Mouse (Mus musculus) T-helper 2 cell (primary cell): ENCODE measurements at regions not wholly inside any gene's neighbourhood (a gene's known extent, or its start where the extent isn't known, plus 50 kb on each side); places are given as distances from the start of the nearest gene placed in this dataset.
"Not testable (repeated sequence)": the region's sequence is repeated elsewhere in the genome, so short reads cannot be mapped to it uniquely, and the experiment has no call there.

Experiments
- in situ Hi-C: fragments of 300-600 bp; cut with MboI, MseI; formaldehyde crosslinking; loops from one replicate; pipeline ENCODE4 v1.15.1; 2025; ENCODE audit warnings: high pct_unique_total_duplicates

DNA sequence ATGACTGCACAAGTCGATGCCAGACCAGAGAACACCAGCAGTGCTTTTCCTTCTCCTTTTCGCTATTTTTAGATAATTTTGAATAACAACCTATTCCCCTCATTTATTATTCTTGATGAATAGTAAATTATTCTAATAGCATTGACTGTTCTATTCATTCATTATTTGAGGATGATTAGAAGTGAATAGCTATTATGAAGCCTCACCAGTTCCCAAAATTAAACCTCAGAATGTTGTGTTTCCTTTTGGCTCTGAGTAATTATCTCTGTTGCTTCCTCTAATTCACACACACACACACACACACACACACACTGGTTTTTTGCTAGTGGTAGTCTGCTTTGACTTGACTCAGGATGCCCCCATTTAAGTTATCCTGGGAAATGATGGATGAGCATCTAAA lies 540.7 kb downstream of the Cypt12 start:
- in situ Hi-C loops: no loop called here

DNA sequence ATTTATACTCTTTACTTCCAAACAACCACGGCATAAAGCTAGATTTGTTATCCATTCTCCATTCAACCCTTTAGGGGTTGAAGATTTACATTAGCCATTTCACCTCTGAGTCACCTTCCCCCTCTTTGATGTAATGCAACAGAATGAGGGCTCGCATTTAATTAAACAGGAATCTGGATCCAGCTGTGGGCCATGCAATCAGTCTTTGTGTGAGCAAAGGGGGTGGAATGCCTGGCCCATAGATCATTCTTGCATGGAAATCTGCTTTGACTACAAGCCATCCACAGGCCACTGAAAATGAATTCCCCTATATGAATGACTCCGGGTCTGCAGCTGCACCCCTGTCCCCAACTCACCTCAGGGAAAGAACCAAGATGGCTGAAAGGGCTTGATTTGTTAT lies 574.4 kb downstream of the Cypt12 start:
- in situ Hi-C loops: no loop called here

DNA sequence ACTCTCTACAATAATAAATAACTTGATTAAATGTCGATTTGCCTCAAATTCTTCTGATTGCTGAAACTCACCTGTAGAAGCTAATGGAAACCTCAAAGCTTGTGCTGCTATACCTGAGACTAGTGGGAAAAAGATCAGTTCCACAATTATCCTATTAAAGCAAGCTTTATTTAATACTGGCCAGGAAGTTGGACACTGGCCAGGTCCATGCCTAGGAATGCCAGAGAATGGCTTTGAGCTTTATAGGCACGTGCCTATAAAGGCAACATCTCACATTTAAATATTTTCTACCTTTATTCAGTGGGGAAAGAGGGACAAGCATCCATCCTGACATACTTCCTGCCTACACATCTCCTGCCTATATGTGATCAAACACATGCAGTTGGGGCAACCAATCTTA lies 575.8 kb downstream of the Cypt12 start:
- in situ Hi-C loops: no loop called here

DNA sequence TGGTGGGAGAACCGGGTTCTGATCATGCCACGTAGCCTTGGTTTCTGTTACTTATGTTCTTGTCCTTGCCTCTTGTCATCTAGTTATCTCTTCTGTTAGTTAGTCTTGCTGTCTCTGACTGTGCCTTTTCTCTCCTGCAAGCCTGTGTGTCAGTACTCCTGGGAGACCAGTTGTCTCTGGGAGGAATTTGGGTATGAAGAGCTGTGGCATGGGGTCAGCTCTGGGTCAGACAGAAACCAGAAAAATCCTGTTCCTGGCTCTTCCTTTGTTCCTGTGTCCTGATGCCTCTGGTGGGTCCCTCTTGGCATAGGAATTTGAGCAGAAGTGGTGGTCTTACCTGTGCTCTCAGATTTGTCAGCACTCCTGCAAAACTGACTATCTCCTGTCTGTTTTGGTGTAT lies 609.0 kb downstream of the Cypt12 start:
- in situ Hi-C loops: no loop called here

DNA sequence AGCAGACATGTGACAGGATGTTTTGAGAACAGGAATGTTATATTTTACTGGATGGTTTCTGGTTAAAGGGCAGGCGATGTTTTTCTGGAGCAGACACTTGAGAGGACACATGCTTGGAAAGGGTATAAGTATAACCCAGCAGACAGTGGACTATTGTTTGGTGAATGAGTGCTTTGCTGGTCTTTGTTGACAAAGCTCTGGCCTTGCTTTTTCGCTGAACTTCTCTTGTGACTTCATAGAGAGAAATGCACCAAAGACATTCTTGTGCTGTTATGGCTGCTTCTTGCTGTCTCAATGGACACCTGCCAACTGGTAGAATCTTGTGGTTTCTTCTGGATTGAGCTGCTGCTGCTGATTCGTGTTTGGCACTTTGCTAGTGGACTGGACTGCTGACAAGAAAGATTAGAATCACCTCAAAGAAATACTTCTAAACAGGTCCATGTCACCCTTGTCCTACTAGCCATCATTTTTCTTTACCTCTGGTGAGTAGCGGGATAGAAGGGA lies 612.1 kb downstream of the Cypt12 start:
- in situ Hi-C loops: no loop called here

DNA sequence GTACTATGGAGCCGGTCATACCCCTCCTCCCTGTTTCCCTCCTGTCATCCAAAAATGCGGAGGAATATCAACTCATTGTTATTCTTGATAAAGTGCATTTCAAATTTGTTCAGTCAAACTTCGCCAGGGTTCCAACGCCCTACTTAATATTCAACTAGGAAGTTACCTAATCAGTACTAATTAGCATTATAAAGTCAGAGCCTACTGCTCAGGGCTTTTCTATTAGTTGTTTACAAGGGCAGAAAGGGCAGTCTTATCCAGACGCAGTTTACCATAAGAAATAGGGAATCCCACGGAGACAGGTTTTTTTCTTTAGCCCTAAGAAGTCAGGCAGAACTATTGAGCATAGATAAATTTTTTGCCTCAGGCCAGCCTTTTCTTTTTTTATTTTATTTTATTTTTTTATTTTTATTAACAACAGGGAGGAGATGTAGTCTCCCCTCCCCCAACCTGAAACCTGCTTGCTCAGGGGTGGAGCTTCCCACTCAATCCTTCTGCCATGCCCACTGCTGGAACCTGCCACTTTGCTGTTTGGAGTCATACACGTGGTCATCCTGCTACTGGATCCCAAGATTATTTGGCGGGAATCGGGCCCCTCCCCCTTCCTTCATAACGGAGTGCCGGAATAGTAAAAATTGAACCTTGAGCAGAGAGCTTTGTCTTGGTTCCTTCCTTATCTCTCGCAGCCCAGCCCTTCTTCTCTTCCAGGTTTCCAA lies 632.9 kb downstream of the Cypt12 start:
- in situ Hi-C loops: not testable (repeated sequence)

DNA sequence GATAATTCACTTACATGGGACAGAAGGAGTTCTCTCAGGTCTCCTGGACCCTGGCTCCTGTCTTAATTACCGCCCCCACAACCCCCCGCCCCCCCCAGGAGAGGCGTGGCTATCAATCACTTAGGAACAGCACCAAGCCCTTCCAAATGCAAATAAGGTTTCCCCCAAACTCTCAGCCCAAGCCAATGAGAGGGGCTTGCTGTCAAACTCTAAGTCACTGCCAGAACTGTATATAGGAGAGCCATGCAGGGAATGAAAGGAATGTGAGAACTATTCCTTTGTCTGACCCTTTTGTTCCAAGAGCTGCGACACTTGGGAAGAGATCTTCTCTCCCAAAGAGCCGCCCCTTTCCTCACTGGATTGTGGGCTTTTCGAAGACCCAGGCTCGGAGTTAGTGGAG lies 672.4 kb downstream of the Cypt12 start:
- in situ Hi-C loops: no loop called here

DNA sequence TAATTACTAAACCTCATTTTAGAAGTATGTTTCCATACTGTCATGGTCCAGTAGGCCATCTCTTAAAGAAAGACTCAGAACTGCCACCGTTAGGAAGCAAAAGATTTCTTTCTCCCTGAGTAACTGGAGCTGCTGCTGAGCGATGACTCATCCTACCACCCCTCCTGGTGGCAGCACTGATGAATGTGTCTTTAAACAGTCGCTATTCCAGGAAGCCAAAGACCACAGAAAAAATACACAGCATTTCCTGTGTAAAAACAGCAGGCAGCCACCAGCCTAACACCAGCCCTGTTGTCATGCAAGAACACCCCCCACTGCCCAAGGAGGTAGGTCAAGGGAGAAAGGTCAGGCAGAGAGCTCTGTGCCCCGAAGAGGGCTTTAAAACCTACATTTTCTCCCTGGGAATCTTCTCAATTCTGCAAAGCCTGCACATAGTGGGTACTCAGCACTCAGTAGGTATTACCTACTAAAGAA lies 675.7 kb downstream of the Cypt12 start:
- in situ Hi-C loops: no loop called here

DNA sequence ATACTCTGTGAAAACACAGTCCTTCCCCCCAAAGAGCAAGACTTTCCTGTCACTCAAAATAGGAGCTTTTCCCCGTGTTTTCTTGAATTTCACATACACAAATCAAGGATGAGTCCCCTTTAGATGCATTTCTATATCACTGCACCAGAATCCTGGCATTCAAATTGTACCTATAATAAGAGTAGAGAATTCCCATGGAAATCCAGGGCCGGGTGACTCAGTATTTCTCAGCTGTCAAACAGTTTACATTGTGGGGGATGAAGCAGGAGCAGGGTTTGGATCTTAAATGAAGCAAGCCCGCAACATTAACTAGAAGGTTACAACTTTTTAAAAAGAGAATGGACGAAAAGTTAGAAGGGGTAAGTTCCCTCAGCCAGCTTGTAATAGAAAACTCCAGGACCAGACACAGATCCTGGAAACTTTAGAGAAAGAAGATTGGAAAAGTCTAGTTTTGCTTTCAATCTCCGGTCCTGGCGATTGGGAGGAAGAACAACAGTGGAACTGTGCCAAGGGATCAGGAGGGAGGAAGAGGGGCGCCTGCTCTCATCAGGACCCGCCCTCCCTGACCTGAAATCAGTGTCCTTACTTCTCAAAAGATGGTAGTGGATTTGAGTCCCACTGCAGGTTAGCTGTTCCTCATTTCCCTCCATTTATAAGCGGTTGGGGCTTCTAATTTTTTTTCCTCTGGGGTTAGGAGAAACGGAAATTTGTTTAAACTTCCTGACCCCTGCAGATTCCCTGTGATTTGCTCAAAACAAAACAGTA lies 676.4 kb downstream of the Cypt12 start:
- in situ Hi-C loops: no loop called here

DNA sequence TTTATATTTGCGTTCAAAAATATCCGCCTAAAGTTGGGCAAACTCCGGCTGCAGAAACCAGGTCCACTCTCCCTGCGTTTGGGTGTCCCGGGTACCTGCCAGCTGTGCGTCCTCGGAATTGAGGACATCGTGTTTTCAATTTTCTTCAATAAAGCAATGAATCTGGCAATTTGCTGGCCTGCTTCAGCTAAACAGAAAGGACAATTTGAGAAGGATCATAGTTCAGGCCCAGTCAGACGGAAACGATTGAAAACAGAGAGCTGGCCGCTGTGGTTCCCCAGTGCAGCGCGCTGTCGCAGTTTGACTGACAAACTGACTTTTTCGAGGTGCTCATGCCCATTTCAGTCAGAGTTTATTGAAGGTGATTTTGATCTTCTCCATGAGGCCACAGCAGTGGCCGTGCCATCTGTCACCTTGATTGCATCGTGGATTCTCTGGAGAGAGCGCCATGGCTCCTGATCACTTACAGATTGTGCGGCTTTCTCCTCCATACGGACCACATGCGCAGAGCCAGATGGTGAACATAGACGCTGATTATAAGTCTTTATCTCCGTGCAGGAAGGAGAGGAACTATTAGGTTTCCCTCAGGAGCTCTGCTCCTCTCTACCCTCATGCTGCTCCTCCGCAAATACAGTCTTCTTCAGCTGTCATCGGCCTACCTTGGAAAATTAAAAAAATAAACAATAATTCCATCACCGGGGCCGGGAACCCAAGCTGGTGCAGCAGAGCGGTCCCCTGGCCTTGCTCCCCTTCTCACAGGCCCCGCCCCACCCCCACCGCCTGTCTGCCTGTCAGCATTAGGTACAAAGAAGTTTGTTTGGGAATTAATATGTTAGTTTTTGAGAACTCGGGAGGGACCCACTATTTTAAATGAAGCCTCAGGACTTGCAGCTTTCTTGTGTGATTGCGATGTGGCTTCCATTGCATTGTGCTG lies 677.5 kb downstream of the Cypt12 start:
- in situ Hi-C loops: no loop called here

DNA sequence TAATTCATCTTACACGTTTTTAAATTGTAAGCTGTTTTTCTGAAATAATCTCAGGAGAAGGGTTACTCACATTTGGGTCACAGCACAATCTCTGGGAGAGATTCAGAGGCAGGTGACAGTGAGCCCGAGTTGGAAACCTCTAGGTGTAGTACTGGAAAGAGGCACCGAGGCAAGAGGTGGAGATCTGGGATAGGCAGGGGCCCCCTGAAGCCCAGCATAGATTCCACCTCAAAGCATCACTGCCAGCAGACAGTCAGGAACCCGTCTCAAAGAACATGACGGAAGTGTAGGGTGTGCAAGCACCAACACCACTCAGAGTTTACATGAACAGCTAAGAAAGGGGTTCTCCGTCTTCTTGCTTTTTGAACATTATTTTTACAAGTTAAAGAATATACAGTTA lies 678.2 kb downstream of the Cypt12 start:
- in situ Hi-C loops: no loop called here

DNA sequence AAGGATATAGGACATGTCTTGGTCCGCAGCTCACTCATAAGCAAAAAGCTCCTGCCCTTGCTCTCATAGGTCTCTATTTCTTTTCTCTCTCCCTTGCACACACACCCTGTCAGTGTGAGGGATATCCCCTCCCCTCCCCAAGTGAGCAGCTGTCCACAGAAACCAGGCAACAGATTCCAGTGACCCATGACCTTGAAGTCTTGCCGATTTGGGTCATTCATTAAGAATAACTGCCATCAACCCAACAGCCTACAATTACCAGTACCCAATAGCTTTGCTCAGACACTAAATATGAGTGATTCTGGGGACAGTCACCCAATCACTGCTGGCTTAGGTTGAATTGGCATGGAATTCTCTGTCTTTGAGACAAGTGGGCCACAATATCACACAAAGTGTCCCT lies 678.6 kb downstream of the Cypt12 start:
- in situ Hi-C loops: no loop called here

DNA sequence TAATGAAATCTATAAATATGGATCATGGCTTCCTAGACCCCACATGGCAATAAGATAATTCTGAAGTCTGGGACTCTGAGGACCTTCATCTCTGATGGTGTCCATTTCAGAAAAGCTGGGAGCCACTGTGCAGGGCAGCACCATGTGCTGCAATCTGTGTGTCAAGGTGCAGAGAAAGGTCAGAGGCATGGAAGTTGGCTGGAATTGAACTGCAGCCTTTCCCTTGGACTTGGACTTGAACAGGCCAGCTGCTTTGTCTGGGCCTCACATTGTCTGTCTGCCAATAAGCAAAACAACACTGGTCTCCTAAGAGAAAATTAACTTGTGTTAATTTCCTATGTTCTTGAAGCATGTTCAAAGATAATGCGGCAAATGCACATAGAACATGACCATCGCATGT lies 681.0 kb downstream of the Cypt12 start:
- in situ Hi-C loops: no loop called here

DNA sequence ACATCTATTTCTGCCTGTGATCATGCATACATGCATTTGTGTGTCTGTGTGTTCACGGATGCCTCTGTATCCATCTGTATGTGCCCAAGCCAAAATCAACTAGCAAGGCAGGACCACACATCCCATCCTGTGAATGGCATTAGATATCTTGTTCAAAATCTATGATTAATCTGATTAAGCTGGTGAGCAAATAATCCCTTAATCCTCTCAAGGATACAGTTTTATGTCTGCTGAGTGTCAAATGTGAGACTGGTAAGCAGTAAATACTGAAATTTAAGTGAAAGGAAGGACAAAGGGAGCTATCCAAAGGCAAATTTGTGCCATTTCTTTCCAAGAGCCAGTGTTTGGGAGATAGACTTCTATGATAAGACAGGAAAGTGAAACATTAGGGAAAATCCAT lies 683.4 kb downstream of the Cypt12 start:
- in situ Hi-C loops: no loop called here

DNA sequence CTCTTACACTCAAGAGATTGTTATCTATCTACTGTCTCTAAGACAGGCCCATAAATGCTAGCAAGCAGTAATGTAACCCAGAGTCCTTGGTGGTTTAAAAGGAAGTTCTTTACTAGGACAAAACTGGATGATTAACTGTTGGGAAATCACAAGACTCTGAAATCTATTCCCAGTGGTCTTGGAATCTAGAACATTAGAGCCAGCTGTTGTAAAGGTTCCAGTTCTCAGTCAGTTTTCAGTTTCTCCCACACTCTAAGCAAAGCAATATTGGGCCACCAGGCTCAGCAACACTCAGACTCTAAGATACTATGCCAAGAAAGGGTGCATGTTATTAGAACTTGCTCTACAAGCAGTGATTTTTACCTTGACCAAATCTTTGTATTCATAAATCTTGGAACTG lies 686.6 kb downstream of the Cypt12 start:
- in situ Hi-C loops: no loop called here

DNA sequence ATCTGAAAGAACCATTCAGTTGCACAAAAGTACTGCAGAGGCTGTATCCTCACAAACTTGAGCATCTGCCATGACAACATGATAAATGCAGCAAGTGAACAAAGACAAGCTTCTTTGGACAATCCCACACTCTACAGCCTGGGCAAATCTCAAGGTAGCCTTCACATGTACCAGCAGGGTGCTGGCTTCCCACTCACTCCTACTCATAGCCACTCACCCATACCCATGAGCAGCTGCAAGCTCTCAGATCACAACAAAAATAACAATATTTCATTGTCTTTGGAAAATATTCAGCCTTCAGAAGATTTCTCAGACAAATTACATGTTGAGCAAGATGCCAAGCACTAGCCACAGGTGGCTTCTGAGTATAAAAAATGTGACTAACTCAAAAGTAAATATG lies 689.3 kb downstream of the Cypt12 start:
- in situ Hi-C loops: no loop called here

DNA sequence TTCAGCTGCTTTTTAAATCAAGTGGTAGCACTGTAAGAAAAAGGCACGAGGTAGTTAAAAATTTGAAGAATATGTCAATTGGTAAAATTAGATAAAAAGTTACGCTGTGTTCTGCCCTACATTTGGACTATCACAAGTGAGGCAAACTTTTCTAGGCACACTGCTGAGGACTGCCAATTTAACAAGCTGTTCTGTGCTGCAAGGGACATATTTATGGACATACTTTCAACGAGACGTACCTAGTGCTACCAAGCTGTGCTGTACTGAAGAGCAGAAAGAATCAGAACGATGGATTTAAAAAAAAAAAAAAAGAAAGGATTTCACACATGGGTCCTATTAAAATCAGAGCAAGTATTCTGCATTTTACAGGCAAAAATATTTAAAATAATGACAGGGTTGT lies 692.1 kb downstream of the Cypt12 start:
- in situ Hi-C loops: no loop called here

DNA sequence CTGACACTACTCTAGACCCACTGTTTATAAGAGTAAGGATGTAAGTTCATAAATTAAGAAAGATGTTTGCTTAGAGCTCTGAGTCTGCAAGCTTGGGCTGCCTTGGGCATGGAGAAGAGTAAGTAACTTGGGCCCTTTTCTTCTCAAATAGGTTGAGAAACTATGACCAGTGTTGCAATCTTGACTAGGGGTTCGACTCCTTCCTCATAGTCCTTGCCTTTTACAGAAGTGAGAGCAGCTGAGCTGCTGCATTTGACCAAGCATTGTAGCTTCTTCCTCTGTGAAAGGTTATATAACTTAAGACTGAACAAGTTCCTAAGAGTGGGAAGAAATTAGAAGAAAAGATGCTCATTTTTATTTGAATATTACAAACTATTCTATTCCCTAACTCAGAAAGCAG lies 693.5 kb downstream of the Cypt12 start:
- in situ Hi-C loops: no loop called here

DNA sequence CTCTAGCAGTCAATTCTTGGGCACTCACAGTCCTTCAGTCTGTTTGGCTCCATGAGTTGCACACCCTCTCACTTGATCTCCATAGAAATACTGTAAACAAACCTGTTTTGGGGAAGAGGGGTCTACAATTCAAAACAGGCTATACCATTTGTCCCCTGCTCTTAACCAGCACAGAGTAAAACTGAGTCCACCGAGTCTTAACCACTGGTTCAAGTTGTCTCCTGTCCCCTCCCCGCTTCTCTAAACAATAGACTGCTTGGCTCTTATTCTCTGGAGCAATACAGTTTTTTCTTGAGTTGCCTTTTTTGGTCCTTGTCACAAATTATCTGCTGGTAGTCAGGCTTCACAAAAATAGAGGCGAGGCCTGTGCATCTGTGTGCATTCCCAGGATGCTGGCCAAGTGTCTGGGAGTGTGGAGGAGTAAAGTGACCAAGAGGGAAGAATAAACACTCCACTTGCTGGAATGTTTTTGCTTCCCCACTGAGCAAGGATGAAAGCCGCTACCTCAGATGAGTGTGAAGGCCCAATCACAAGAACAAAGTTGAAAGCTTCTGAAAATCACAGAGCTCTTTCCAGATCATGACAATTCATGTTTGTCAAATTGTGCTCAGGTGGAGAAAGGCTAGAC lies 695.3 kb downstream of the Cypt12 start:
- in situ Hi-C loops: no loop called here

DNA sequence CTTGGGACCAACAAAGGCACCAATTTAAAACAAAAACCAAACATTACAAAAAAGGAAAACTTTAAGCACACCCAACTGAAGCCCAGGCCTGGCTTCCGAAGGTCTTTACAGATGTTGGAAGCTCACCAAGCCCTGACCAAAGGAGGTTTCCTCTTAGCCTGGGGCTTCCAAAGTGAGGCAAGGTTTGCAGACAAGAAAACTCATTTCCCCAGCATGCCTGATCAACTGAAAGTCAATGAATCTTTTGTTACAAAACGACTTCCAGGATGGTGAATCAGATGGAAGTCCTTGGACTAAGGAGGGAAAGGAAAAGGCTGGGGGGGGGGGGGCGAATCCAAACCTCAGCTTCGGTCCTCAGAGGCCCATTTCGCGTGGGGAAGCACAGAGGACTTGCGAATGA lies 697.3 kb downstream of the Cypt12 start:
- in situ Hi-C loops: no loop called here

DNA sequence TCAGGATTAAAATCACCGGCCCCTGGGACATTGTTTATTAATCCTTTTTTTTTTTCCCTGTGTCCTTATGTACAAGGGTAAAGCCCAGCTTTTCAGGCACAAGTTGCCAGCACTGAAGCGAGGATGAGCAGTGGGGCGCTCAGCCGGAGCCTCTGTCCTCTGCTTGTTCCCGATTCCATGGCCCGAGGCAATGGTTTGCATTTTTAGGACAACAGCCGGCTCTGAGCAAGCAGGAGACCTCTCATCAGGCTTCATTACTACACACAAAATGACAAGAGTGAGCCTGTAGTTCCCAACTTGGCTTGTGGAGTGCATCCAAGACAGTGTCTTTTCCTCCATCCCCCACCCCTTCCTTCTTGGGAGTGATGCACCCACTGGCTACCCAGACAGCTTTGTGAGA lies 697.7 kb downstream of the Cypt12 start:
- in situ Hi-C loops: no loop called here

DNA sequence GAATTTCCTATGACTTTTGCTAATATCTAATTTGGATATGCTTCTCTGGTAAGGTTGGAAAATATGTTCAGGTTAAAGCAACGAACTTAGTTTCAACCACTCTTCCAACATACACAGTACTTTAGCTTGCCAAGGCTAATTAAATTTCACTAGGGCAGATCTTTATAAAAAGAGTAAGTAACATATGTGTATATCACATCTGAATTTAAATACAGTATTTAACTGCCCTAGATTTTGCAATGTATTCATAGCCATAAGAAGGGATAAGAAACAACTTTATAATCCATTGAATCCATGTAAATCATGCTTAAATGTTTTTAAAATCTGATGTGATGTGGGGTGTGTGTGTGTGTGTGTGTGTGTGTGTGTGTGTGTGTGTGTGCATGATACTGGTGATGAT lies 705.3 kb downstream of the Cypt12 start:
- in situ Hi-C loops: no loop called here
